Mouse (Mus musculus): ENCODE measurements around the gene Neurl3. TPM values are rescaled to one million over a fixed set of nuclear protein-coding genes. Genes with fewer than 3 reads are reported as not detected.

Gene Neurl3
- polyA plus RNA-seq, 1 experiment from 2014 or later, result 17.4 TPM

GRCm38 (mm10) chr1:36280938-36281337, 6.5 kb upstream of the Neurl3 start:
- Histone ChIP-seq H3K4me1 (ENCODE audit: control insufficient read depth, insufficient read depth, low read length) (no peaks in the 10 kb centered on the region), H3K9ac (ENCODE audit: low read depth, low read length) (no peak overlapping the region), H3K4me3 (ENCODE audit: low read length) (no peak overlapping the region), H3K27me3 (ENCODE audit: control insufficient read depth, insufficient read depth, low read length) (no peaks in the 10 kb centered on the region), H3K4me2 (replicated peaks; ENCODE audit: low read depth, low read length) (no peak overlapping the region), H3K9me3 (ENCODE audit: control insufficient read depth, low read length) (no peaks in the 10 kb centered on the region), H3K36me3 (ENCODE audit: control insufficient read depth, insufficient read depth, low read length) (no peaks in the 10 kb centered on the region), H3K27ac (ENCODE audit: low read depth, low read length) (no peak overlapping the region)
- WGBS, result 90% methylated on average over 3 of the region's 3 CpGs
- ATAC-seq (ENCODE audit: low FRiP score, low TSS enrichment), result no peak

- H3K4me1 ChIP-seq (ENCODE audit: control insufficient read depth, insufficient read depth, low read length), result peaks cover 11% of the 10 kb centered on the region; the same call in 1 of the 2 replicates
- no peaks in the 10 kb centered on the region for H3K36me3 ChIP-seq (ENCODE audit: control insufficient read depth, insufficient read depth, low read length)
- 17% methylated on average over 3 of the region's 3 CpGs for whole genome bisulfite sequencing
- 0 out of 2 replicates have a peak, but pooled peaks have one; percentile 14 for ATAC-seq (ENCODE audit: low FRiP score, low TSS enrichment)
- no peak overlapping the region for H3K27ac ChIP-seq (ENCODE audit: low read depth, low read length)
- H3K4me3 ChIP-seq (ENCODE audit: low read length), result no peak overlapping the region
- no peak overlapping the region for H3K9ac ChIP-seq (ENCODE audit: low read depth, low read length)
- H3K9me3 ChIP-seq (ENCODE audit: control insufficient read depth, low read length), result no peaks in the 10 kb centered on the region
- H3K27me3 ChIP-seq (ENCODE audit: control insufficient read depth, insufficient read depth, low read length), result no peaks in the 10 kb centered on the region
- no peak overlapping the region for H3K4me2 ChIP-seq (replicated peaks; ENCODE audit: low read depth, low read length)
Observed at GRCm38 (mm10) chr1:36279202-36279601, 4.7 kb upstream of the Neurl3 start.

- Histone ChIP-seq H3K4me3 (ENCODE audit: low read length) (no peak overlapping the region), H3K4me1 (ENCODE audit: control insufficient read depth, insufficient read depth, low read length) (peaks cover 23% of the 10 kb centered on the region), H3K9ac (ENCODE audit: low read depth, low read length) (no peak overlapping the region), H3K9me3 (ENCODE audit: control insufficient read depth, low read length) (no peaks in the 10 kb centered on the region), H3K27ac (ENCODE audit: low read depth, low read length) (no peak overlapping the region), H3K4me2 (replicated peaks; ENCODE audit: low read depth, low read length) (no peak overlapping the region), H3K27me3 (ENCODE audit: control insufficient read depth, insufficient read depth, low read length) (no peaks in the 10 kb centered on the region), H3K36me3 (ENCODE audit: control insufficient read depth, insufficient read depth, low read length) (no peaks in the 10 kb centered on the region)
- no peak for ATAC-seq (ENCODE audit: low FRiP score, low TSS enrichment)
- WGBS, result 18% methylated on average over 7 of the region's 7 CpGs
Observed at GRCm38 (mm10) chr1:36277267-36278060, 3.0 kb upstream of the Neurl3 start.

GRCm38 (mm10) chr1:36275635-36276389, 1.3 kb upstream of the Neurl3 start:
- Histone ChIP-seq H3K27me3 (ENCODE audit: control insufficient read depth, insufficient read depth, low read length) (no peaks in the 10 kb centered on the region), H3K9ac (ENCODE audit: low read depth, low read length) (no peak overlapping the region), H3K27ac (ENCODE audit: low read depth, low read length) (no peak overlapping the region), H3K4me2 (replicated peaks; ENCODE audit: low read depth, low read length) (no peak overlapping the region), H3K4me3 (ENCODE audit: low read length) (no peak overlapping the region), H3K9me3 (ENCODE audit: control insufficient read depth, low read length) (no peaks in the 10 kb centered on the region), H3K4me1 (ENCODE audit: control insufficient read depth, insufficient read depth, low read length) (peaks cover 39% of the 10 kb centered on the region), H3K36me3 (ENCODE audit: control insufficient read depth, insufficient read depth, low read length) (no peaks in the 10 kb centered on the region)
- ATAC-seq (ENCODE audit: low FRiP score, low TSS enrichment), result no peak
- WGBS, result 62% methylated on average over 13 of the region's 13 CpGs

- peak overlapping the region; percentile 24 for H3K4me3 ChIP-seq (ENCODE audit: low read length)
- H3K9ac ChIP-seq (ENCODE audit: low read depth, low read length), result peak overlapping the region; percentile 40; the same call in 1 of the 2 replicates
- WGBS, result 2% methylated on average over 9 of the region's 9 CpGs
- H3K4me1 ChIP-seq (ENCODE audit: control insufficient read depth, insufficient read depth, low read length), result peaks cover 56% of the 10 kb centered on the region
- peak; percentile 75 for ATAC-seq (ENCODE audit: low FRiP score, low TSS enrichment)
- H3K27ac ChIP-seq (ENCODE audit: low read depth, low read length), result peak overlapping the region; percentile 91
- H3K4me2 ChIP-seq (replicated peaks; ENCODE audit: low read depth, low read length), result peak overlapping the region; percentile 40
- no peaks in the 10 kb centered on the region for H3K36me3 ChIP-seq (ENCODE audit: control insufficient read depth, insufficient read depth, low read length)
- H3K27me3 ChIP-seq (ENCODE audit: control insufficient read depth, insufficient read depth, low read length), result no peaks in the 10 kb centered on the region
- no peaks in the 10 kb centered on the region for H3K9me3 ChIP-seq (ENCODE audit: control insufficient read depth, low read length)
Observed at GRCm38 (mm10) chr1:36273288-36273687, 1.2 kb downstream of the Neurl3 start.

- H3K9ac ChIP-seq (ENCODE audit: low read depth, low read length), result peak overlapping the region; percentile 23; the same call in 1 of the 2 replicates
- 56% methylated on average over 5 of the region's 5 CpGs for WGBS
- peak overlapping the region; percentile 40 for H3K4me2 ChIP-seq (replicated peaks; ENCODE audit: low read depth, low read length)
- H3K4me1 ChIP-seq (ENCODE audit: control insufficient read depth, insufficient read depth, low read length), result peaks cover 56% of the 10 kb centered on the region
- no peaks in the 10 kb centered on the region for H3K36me3 ChIP-seq (ENCODE audit: control insufficient read depth, insufficient read depth, low read length)
- no peaks in the 10 kb centered on the region for H3K27me3 ChIP-seq (ENCODE audit: control insufficient read depth, insufficient read depth, low read length)
- H3K27ac ChIP-seq (ENCODE audit: low read depth, low read length), result peak overlapping the region; percentile 91
- no peaks in the 10 kb centered on the region for H3K9me3 ChIP-seq (ENCODE audit: control insufficient read depth, low read length)
- H3K4me3 ChIP-seq (ENCODE audit: low read length), result peak overlapping the region; percentile 24
- no peak for ATAC-seq (ENCODE audit: low FRiP score, low TSS enrichment)
Observed at GRCm38 (mm10) chr1:36272546-36272945, 1.9 kb downstream of the Neurl3 start.

GRCm38 (mm10) chr1:36271516-36272230, 2.8 kb downstream of the Neurl3 start:
- no peaks in the 10 kb centered on the region for H3K27me3 ChIP-seq (ENCODE audit: control insufficient read depth, insufficient read depth, low read length)
- no peaks in the 10 kb centered on the region for H3K9me3 ChIP-seq (ENCODE audit: control insufficient read depth, low read length)
- H3K27ac ChIP-seq (ENCODE audit: low read depth, low read length), result peak overlapping the region; percentile 91; the same call in 1 of the 2 replicates
- 69% methylated on average over 8 of the region's 8 CpGs for WGBS
- H3K4me1 ChIP-seq (ENCODE audit: control insufficient read depth, insufficient read depth, low read length), result peaks cover 56% of the 10 kb centered on the region
- H3K36me3 ChIP-seq (ENCODE audit: control insufficient read depth, insufficient read depth, low read length), result no peaks in the 10 kb centered on the region
- H3K4me3 ChIP-seq (ENCODE audit: low read length), result peak overlapping the region; percentile 18; the same call in 1 of the 2 replicates
- H3K4me2 ChIP-seq (replicated peaks; ENCODE audit: low read depth, low read length), result peak overlapping the region; percentile 9; the same call in 1 of the 2 replicates
- H3K9ac ChIP-seq (ENCODE audit: low read depth, low read length), result no peak overlapping the region; the same call in 1 of the 2 replicates
- ATAC-seq (ENCODE audit: low FRiP score, low TSS enrichment), result no peak

GRCm38 (mm10) chr1:36270666-36271065, 3.8 kb downstream of the Neurl3 start:
- H3K4me2 ChIP-seq (replicated peaks; ENCODE audit: low read depth, low read length), result 0 out of 2 replicates have a peak overlapping the region, but pooled peaks have one; percentile 9

More at GRCm38 (mm10) chr1:36270666-36271065, 3.8 kb downstream of the Neurl3 start:
- Histone ChIP-seq H3K4me1 (ENCODE audit: control insufficient read depth, insufficient read depth, low read length) (peaks cover 56% of the 10 kb centered on the region), H3K27me3 (ENCODE audit: control insufficient read depth, insufficient read depth, low read length) (no peaks in the 10 kb centered on the region), H3K4me3 (ENCODE audit: low read length) (no peak overlapping the region), H3K9me3 (ENCODE audit: control insufficient read depth, low read length) (no peaks in the 10 kb centered on the region), H3K9ac (ENCODE audit: low read depth, low read length) (peak overlapping the region; percentile 40; the same call in 1 of the 2 replicates), H3K27ac (ENCODE audit: low read depth, low read length) (peak overlapping the region; percentile 82), H3K36me3 (ENCODE audit: control insufficient read depth, insufficient read depth, low read length) (no peaks in the 10 kb centered on the region)
- ATAC-seq (ENCODE audit: low FRiP score, low TSS enrichment), result peak; percentile 24
- 26% methylated on average over 3 of the region's 3 CpGs for WGBS
